Mouse (Mus musculus) ES-Bruce4 (cell line): Measurements from ENCODE around the gene Otop1. TPM values are rescaled to one million over a fixed set of nuclear protein-coding genes. Genes with fewer than 3 reads are reported as not detected.

ENCODE experiments used
- H3K27ac ChIP-seq: 2 replicates; pipeline ENCODE4 v1.5.1; 2012; ENCODE audit warnings: low read length, inconsistent platforms; ENCODE audit not compliant: insufficient read depth
- H3K27me3 ChIP-seq: 2 replicates; pipeline ENCODE4 v1.6.1; 2012; ENCODE audit warnings: mild to moderate bottlenecking, low read length, inconsistent platforms; ENCODE audit not compliant: control insufficient read depth, poor library complexity, insufficient read depth, severe bottlenecking
- H3K36me3 ChIP-seq: 2 replicates; pipeline ENCODE4 v1.6.1; 2012; ENCODE audit warnings: inconsistent platforms, mild to moderate bottlenecking, low read length, moderate library complexity; ENCODE audit not compliant: control insufficient read depth, poor library complexity, insufficient read depth, severe bottlenecking
- H3K4me1 ChIP-seq: one replicate; pipeline ENCODE4 v1.8.1; 2011; ENCODE audit warnings: low read length; ENCODE audit not compliant: control insufficient read depth, insufficient read depth
- H3K4me3 ChIP-seq: 2 replicates; pipeline ENCODE4 v1.5.1; 2011; ENCODE audit warnings: low read depth, mild to moderate bottlenecking, low read length
- H3K9ac ChIP-seq: 2 replicates; pipeline ENCODE4 v1.6.1; 2012; ENCODE audit warnings: low read depth, mild to moderate bottlenecking, inconsistent platforms; ENCODE audit not compliant: poor library complexity, severe bottlenecking
- H3K9me3 ChIP-seq: replicated peaks from 2 replicates; pipeline ENCODE4 v1.6.1; 2012; ENCODE audit warnings: mild to moderate bottlenecking, low read length, inconsistent platforms; ENCODE audit not compliant: control insufficient read depth, poor library complexity, insufficient read depth, severe bottlenecking
- CTCF ChIP-seq: IDR thresholded peaks from one replicate; pipeline ENCODE4 v1.8.1; 2011; ENCODE audit warnings: low read depth, low read length
- EP300 ChIP-seq: IDR thresholded peaks from 2 replicates; pipeline ENCODE4 v1.6.1; 2011; ENCODE audit warnings: low read depth, low read length; ENCODE audit not compliant: insufficient read depth
- POLR2A ChIP-seq: IDR thresholded peaks from one replicate; pipeline ENCODE4 v1.8.1; 2011; ENCODE audit warnings: low read length; ENCODE audit not compliant: insufficient read depth
- polyA plus RNA-seq: library from polyadenylated mRNA; stranded (reverse); fragments of >200 nt; gene quantifications from 2 replicates; pipeline ENCODE4 v1.2.4, GENCODE M21; 2011; ENCODE audit warnings: low read depth; ENCODE audit not compliant: missing spikeins, insufficient read depth, insufficient read length

Otop1 gene
- polyA plus RNA-seq, 1 experiment = not detected

DNA sequence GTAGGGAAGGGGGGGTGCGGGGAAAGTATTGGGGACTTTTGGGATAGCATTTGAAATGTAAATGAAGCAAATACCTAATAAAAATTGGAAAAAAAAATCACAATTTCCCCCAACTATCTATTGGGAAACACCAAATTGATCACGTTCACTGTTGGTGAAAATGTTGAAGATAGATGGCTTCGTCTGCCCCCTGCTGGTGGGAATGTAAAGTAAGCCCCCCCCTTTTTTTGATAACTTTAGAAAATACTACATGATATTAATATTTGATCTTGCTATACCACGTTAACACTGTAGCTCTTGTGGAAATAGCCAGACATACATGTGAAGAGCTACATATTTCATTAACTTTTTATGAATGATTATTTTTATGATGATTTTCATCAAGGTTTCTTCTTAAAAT lies 20.6 kb upstream of the Otop1 start:
- Histone ChIP-seq H3K27ac (no peak overlapping the region), H3K9ac (no peak overlapping the region), H3K4me3 (no peak overlapping the region), H3K4me1 (no peaks in the 10 kb centered on the region), H3K27me3 (no peaks in the 10 kb centered on the region), H3K9me3 (no peaks in the 10 kb centered on the region), H3K36me3 (no peaks in the 10 kb centered on the region)
- TF ChIP-seq CTCF = no peak
- no peak for TF ChIP-seq EP300
- TF ChIP-seq POLR2A = no peak

DNA sequence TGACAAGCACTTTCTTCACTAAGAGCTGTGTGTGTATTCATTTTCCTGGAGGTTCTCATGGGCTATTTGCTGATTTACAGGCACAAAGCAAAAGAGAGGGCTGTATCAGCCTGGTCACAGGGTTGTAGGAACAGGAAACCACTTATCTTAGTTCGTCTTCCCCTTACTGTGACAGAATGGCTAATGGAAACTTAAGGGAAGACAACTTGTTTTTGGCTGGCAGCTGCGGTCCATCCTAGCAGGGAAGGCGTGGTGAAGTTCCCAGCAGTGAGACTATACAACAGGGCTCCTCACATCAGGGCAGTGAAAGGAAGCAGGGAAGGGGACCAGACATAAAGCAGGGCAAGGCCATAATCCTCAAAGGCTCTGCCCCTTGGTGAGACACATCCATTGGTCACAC lies 20.1 kb upstream of the Otop1 start:
- no peak overlapping the region for H3K9ac ChIP-seq
- H3K27ac ChIP-seq = no peak overlapping the region
- H3K27me3 ChIP-seq = no peaks in the 10 kb centered on the region
- no peaks in the 10 kb centered on the region for H3K4me1 ChIP-seq
- no peak overlapping the region for H3K4me3 ChIP-seq
- H3K36me3 ChIP-seq = no peaks in the 10 kb centered on the region
- no peaks in the 10 kb centered on the region for H3K9me3 ChIP-seq
- TF ChIP-seq EP300 (no peak), POLR2A (no peak), CTCF (no peak)

DNA sequence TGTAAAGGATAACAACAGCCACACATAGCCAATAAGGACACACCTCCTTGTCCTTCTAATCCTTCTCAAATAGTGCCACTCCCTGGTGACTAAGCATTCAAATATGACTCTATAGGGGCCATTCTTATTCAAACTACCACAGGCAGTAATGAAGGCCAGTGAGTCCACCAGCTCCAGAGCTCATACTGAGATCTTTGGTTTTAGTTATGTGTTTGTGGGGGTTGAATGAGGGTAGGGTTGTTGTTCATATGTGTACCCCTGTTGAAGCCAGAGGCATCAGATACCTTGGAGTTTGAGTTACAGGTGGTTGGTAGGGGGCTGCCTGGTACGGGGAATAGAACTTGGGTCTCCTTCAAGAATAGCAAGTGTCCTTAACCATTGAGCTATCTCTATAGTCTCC lies 19.2 kb upstream of the Otop1 start:
- Histone ChIP-seq H3K4me3 (no peak overlapping the region), H3K27ac (no peak overlapping the region), H3K27me3 (no peaks in the 10 kb centered on the region), H3K9me3 (no peaks in the 10 kb centered on the region), H3K4me1 (no peaks in the 10 kb centered on the region), H3K9ac (no peak overlapping the region), H3K36me3 (no peaks in the 10 kb centered on the region)
- TF ChIP-seq EP300 (no peak), POLR2A (no peak), CTCF (no peak)

DNA sequence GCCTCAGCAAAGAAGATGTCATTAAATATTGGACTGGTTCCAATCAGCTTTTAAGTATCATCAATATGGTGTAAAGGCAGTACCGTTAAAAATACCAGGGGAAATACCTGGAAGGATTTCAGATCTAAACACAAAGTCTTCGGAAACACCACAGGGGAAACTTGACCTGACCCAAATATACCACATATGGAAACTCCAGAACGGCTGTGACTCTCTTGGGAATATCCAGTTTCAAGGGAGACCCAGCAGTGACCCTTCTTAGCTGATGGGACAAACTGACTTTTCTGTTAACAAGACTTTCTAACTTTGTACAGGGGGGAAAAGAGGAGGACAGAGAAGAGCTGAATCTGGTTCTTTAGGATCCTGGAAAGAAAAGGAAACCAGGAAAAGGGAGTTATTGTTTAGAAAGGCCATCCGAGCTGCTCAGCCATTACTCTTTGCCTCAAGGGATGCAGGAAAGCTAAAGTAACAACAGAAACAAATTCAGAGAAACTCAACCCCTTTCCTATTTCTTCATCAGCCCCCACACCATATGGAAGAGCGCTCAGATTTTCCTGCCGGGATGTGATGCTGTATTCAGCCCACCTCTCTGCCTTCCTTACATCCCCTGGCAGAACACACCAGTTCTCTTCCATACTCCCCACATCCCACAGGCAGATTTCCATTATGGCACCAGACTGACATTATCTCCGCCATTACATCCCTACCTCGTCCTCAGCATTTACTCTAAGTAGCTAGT lies 17.6 kb upstream of the Otop1 start:
- Histone ChIP-seq H3K27me3 (no peaks in the 10 kb centered on the region), H3K4me3 (no peak overlapping the region), H3K27ac (no peak overlapping the region), H3K9me3 (no peaks in the 10 kb centered on the region), H3K9ac (no peak overlapping the region), H3K4me1 (no peaks in the 10 kb centered on the region), H3K36me3 (no peaks in the 10 kb centered on the region)
- TF ChIP-seq EP300 (no peak), CTCF (no peak), POLR2A (no peak)

DNA sequence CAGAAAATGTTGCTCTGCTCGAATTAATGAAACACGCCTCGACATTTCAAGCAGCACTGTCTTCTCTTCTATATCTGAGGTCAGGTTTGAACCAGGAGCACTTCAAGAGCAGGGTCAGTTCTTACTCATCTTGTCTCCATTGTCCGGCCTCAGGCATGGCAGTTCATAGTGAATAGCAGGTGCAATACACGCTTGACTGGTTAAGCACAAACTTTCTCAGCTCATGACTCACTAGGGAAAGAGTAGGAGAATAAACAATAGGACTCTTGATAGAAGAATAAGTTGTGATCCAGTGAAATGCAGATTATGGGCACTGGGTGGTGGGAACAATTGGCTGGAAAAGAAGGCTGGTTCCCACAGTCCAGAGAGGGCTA lies 17.0 kb upstream of the Otop1 start:
- TF ChIP-seq POLR2A (no peak), CTCF (no peak), EP300 (no peak)
- no peaks in the 10 kb centered on the region for H3K36me3 ChIP-seq
- H3K27ac ChIP-seq = no peak overlapping the region
- H3K4me1 ChIP-seq = no peaks in the 10 kb centered on the region
- H3K9me3 ChIP-seq = no peaks in the 10 kb centered on the region
- H3K4me3 ChIP-seq = no peak overlapping the region
- H3K27me3 ChIP-seq = no peaks in the 10 kb centered on the region
- H3K9ac ChIP-seq = no peak overlapping the region

DNA sequence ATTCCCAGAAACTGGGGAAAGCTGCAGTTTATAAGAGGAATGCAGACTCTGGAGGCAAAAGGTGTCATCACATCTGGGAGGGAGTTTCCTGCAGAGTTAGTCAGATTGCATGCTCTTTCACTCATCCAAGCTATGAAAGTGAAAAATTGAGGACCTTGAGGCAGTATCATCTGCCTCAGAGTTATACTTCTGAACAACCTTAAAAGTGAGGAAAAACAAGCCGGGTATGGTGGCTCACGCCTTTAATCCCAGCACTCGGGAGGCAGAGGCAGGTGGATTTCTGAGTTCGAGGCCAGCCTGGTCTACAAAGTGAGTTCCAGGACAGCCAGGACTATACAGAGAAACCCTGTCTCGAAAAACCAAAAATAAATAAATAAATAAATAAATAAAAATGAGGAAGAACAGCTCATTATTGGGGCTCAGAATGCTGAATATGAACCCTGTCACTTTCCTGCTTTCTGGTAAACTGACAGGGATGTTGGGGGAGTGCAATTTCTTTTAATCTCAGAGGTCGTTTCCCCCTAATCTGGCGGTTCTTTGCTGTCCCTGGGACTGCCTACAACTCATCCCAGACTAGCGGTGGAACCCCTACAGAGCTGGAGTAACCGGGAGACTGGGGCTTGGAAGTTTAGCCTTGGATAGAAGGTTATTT lies 16.2 kb upstream of the Otop1 start:
- TF ChIP-seq POLR2A = no peak
- no peak for TF ChIP-seq CTCF
- no peak for TF ChIP-seq EP300
- H3K27me3 ChIP-seq = no peaks in the 10 kb centered on the region
- no peak overlapping the region for H3K27ac ChIP-seq
- no peaks in the 10 kb centered on the region for H3K36me3 ChIP-seq
- H3K9ac ChIP-seq = peak overlapping the region; percentile 84
- peak overlapping the region; percentile 77 for H3K4me3 ChIP-seq
- H3K4me1 ChIP-seq = no peaks in the 10 kb centered on the region
- H3K9me3 ChIP-seq = no peaks in the 10 kb centered on the region
